Mouse (Mus musculus): Measurements from ENCODE around the gene Sez6l. TPM values are rescaled to one million over a fixed set of nuclear protein-coding genes. Genes with fewer than 3 reads are reported as not detected.

The Sez6l gene
- total RNA-seq (2014; fragmentation: Nextera tagmentation), result not detected in 2 replicates
- total RNA-seq (2017), result not detected in 2 replicates

DNA sequence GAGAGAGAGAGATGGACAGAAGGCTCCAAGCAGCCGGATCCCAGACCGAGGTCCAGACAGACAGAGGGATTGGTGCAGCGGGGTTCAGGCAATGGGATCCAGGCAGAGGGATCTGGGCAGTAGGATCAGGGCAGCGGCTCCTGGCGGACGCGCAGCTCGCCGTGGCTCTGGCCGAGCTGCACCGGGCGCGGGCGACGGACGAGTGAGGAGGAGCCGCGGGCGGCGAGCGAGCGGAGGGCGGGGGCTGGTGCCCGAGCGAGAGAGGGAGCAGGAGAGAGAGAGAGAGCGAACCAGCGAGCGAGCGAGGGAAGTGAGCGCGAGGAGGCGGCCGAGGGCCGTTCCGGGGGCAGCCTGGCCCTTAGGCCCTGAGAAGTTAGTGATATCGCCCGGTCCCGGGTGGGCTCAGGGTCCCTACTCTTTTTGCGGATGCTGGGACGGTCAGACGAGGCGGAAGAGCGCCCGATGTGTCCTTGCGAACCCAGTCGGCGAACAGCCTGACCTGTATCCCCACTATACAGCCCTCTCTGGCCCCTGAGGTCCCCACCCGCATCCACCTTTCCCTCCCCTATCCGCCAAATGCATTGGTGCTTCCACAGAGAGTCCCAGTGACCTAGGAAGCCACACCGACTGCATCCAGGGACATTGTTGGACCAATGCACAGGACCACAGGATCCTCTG lies at the start of gene Sez6l:
Gene Sez6l (minus strand): TSS at position 193 of the 678 bp plus-strand sequence.
- ATAC-seq (replicated peaks; ENCODE audit: poor library complexity, severe bottlenecking), result no peak

DNA sequence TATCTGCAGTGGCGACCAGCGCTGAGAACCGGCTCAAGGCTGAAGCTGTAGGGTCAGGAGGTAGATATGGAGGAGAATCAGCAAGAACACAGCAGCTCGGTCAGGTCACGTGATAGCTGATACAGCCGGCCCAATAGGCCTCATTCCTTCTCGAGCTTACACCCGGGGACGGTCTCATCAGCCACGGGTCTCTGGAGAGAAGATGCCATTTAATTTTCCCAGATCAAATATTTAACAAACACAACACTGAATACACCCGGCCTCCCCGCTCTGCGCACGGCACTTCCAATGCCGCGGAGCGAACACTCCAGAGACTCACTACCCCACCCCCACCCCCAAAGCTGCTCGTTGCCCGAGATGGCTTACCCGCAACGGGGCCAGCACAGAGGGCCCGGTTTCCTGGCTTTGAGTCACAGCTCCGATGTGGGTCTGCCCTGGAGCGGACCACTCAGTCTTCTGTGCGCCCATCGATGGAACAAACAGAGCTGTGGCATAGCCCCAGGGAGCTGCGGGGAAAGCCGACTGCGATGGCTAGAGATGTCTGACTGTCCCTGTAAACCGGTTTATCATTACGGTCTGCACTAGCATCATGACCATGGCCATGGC lies 48.7 kb upstream of the Sez6l start:
- ATAC-seq (replicated peaks; ENCODE audit: poor library complexity, severe bottlenecking), result no peak

DNA sequence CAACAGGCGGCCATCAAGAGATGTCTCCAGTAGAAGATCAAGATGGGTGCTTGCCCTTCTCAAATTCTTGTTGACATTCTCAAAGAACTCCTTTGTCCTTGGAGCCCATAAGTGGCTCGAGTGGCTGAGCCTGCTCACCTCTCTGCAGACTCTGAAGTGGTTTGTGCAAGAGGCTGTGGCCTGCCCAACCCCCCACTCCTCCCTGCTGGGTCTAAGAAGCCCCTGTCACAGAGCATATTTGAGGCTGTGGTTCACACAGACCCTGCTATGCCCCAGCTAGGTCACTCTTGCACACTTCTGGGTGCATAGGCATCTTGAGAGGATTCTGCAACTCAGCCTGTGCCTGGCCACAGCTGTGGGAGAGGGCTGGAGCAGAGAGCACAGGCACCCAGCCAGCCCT lies 46.0 kb upstream of the Sez6l start:
- ATAC-seq (replicated peaks; ENCODE audit: poor library complexity, severe bottlenecking), result no peak

- no peak for ATAC-seq (replicated peaks; ENCODE audit: poor library complexity, severe bottlenecking)
Observed at GRCm38 (mm10) chr5:112620256-112620655, 43.3 kb upstream of the Sez6l start.

DNA sequence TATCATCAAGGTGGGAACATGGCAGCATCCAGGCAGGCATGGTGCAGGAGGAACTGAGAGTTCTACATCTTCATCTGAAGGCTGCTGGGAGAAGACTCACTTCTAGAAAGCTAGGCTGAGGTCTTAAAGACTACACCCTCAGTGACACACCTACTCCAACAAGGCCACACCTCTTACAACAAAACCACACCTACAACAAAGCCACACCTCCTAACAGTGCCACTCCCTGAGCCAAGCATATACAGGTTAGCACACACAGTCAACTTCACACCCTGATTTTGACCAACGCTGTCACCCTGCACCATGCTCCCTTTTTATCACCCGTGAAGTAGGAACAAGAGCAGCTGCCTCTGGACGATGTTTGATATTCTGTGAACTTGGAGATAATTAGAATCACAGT lies 42.4 kb upstream of the Sez6l start:
- ATAC-seq (replicated peaks; ENCODE audit: poor library complexity, severe bottlenecking), result no peak

DNA sequence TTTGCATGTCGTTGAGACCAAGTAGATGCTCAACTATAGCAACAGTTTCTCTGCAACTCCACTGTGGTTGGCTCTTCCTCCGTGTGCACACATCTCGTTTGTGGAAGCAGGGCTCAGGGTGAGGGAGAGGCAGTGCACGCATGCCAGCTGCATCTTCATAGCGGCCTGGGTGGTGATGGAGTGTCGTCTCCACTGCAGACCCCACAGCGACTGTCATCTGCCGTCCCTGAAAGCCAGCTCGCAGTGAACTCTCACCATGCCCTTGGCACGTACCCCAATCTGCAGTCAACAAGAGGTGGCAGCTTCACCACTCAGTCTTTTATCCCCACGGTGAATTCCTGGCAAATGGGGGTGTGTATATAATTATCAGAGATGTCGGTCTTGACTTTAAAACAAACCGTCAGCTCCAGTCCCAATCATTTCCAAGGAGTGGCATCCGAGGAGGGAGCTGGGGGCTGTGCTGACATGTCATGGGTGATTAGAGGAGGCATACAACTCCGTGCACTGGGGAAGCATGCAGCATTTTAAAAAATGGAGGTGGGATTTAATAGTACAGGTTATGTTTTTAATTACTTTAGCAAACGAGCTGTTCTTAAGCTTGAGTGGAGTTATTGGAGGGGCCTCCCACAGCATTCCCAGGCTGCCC lies 40.7 kb upstream of the Sez6l start:
- no peak for ATAC-seq (replicated peaks; ENCODE audit: poor library complexity, severe bottlenecking)

DNA sequence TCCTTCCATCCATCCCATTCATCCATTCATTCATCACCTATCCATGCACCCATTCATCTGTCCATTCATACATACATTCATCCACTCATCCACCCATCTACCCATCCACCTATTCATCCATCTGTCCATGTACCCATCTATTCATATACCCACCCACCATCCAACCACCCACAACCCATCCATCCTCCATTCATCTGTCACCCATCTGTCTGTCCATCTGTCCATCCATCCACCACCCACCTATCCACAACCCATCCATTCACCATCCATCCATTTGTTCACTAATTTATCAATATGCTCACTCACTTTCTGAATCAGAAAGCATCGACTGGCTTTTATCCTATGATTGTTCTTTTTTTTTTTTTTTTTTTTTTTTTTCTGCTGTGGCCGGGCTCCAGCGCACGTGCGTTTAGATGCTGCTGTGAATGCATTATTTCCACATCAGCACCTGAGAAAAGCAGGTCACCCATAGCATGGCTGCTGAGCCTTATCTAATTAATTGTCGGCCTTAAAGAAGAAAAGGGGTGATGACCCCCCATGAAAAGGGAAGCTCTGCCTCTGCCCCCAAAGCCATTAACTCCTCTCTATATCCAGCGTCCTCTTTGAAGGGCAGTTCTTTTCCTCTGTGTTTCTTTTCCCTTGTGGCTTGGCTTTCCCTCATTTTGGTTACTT lies 39.1 kb upstream of the Sez6l start:
- no peak for ATAC-seq (replicated peaks; ENCODE audit: poor library complexity, severe bottlenecking)

DNA sequence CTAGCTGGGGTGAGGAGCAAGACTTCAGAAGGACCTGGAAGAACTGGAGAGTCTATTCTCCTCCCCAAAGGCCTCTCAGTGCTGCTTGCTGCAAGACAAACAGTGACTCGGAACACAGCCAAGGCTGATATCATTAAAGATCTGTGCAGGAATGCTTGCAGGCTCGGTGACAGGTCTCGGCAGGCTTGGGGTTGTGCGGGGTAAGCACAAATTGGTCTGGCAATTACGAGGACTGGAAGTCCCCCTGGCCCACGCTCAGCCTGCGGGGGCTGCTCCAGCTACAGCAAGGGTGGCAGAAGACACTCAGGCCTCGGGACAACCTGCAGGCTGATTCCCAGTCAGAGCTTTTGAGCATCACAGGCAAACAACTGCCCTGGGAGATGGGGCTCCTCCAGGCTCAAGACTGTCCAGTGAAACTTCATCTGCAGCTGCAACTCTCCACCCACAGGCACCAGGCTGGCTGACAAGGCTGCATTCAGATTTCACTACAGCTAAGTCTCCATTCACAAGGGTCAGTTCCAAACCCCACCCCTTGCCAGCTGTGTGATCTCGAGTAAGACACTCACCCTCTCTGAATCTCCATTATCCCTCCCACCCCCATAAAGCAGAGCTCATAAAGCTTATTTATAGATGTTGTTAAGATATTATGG lies 31.0 kb upstream of the Sez6l start:
- no peak for ATAC-seq (replicated peaks; ENCODE audit: poor library complexity, severe bottlenecking)

DNA sequence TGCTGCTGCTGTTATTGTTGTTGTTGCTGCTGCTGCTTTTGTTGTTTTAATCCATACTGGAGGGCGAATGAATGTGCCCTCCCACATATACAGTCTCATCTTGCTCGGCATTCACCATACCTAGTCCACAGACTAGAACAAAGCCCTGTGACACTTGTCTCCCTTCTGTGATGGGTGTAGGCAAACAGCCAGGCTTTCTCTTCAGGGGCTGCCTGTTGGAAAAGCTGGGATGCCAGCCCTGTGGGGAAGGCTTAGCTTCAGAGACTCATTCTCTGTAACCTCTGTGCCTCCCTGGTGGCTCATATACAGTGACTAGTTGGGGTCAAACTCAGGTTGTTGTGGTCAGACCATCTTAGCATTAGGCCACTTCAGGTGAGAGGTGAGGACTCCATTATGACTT lies 30.1 kb upstream of the Sez6l start:
- ATAC-seq (replicated peaks; ENCODE audit: poor library complexity, severe bottlenecking), result no peak

DNA sequence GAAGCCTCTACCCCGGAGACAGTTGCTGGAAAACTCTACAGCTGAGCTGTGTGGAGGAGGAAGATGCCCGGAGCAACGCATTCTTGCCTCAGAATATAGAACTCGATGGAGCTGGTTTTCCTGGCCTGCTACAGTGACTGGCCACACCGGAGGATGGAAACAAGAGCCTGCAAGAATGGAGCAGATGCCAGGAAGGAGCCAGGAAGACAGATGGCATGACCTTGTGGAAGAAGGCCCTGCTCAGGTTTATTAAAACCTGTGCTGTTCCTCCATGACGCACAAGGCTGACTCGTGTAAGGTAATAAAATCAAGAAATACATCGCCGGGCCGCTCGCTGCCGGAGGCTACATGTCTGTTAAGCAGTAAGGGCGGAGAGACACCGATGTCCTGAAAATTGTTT lies 28.4 kb upstream of the Sez6l start:
- no peak for ATAC-seq (replicated peaks; ENCODE audit: poor library complexity, severe bottlenecking)

GRCm38 (mm10) chr5:112604251-112604650 lies 27.3 kb upstream of the Sez6l start:
- ATAC-seq (replicated peaks; ENCODE audit: poor library complexity, severe bottlenecking), result no peak

- no peak for ATAC-seq (replicated peaks; ENCODE audit: poor library complexity, severe bottlenecking)
Observed at GRCm38 (mm10) chr5:112603594-112603993, 26.6 kb upstream of the Sez6l start.

DNA sequence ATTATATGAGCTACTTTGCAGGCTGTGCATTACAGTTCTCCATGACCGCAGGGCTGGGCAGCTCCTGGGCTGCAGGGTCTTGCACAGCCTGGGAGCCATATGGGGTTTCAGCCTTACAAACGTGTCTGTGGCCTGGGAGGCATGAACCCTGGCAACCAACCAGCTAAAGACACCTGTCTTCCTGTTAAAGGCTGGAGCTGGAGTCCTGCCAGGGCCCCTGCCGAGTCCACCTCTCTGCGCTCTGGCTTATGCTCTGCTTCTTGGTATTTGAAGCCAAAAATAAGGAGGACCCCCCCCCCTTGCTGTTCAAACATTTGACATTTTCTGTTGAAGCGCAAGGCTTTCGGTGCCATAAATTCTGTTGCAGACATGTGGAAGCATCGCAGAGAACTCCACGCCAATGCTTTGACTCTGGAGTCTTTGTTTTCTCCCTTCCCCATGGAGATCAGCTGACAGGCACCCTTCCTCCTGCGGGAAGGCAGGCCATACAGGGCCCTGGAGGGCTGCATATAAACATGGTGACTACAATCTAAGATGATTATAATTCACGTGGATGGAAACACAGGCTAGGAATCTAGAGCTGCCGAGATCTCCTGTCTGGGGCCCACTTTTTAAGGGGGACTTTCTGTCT lies 23.4 kb upstream of the Sez6l start:
- ATAC-seq (replicated peaks; ENCODE audit: poor library complexity, severe bottlenecking), result no peak

DNA sequence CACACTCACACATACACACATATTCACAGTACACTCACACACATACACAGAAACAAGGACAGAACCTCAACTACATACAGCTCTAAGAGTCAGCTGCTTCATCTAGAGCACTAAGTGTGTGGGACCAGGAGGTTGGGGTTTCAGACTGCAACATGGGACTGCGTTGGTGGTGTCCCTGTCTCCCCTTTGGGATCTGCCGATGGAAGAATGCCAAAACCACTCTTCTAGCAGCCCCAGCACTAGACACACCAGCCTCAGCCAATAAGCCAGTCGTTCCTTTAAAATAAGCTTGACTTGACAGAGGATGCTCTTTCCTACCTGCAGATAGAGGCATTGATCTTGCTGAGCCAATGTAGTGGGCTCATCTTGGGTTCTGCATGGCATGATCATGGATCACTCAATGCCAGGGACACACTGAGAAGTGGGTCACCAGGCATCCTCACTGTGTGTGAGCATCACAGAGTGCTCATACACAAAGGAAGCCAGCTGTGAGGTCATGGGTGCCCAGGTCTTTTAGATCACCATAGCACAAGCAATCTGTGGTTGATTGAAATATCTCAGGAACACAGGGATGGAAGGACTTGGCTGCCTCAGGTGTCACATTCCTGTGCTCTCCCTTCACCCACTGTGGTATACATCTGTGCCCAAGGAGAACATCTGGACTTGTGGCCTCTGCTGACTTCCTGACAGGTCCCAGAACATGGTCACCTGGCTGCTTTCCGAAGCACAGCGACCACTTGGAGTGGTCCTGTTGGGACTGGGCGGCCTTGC lies 22.7 kb upstream of the Sez6l start:
- ATAC-seq (replicated peaks; ENCODE audit: poor library complexity, severe bottlenecking), result no peak

DNA sequence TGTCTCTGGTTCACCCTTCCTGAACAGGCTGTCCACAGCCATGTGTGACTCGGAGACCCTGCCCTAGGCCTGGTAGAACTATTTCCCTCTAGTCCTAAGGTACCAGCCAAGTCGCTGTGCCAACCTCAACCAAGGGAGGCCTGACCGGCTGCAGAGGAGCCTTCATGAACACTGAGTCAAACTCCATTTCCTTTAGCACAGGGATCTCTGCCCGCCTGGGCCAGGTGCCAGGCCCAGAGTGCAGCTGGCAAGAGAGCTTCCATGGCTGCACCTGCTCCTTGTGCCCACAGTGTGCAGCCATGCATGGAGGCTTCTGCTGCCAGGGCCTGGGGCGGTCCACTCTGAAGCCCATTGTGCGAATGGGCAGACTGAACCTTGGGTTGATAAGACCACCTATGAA lies 20.9 kb upstream of the Sez6l start:
- ATAC-seq (replicated peaks; ENCODE audit: poor library complexity, severe bottlenecking), result no peak

- no peak for ATAC-seq (replicated peaks; ENCODE audit: poor library complexity, severe bottlenecking)
Observed at GRCm38 (mm10) chr5:112597307-112597706, 20.3 kb upstream of the Sez6l start.

- no peak for ATAC-seq (replicated peaks; ENCODE audit: poor library complexity, severe bottlenecking)
Observed at GRCm38 (mm10) chr5:112596729-112597128, 19.7 kb upstream of the Sez6l start.

- no peak for ATAC-seq (replicated peaks; ENCODE audit: poor library complexity, severe bottlenecking)
Observed at GRCm38 (mm10) chr5:112595701-112596632, 19.0 kb upstream of the Sez6l start.

Measured in granulocyte monocyte progenitor cell, adult 5-6 weeks (primary cell).